Mouse (Mus musculus): Measurements from ENCODE around the gene Adam17.

GRCm38 (mm10) chr12:21277352-21277864 is 96.0 kb downstream of the Adam17 start:
- TF ChIP-seq POLR2A (IDR thresholded peaks at IDR 0.05; ENCODE audit: extremely low read depth, insufficient read depth, low read length) (no peak), CTCF (IDR thresholded peaks at IDR 0.05; ENCODE audit: extremely low read depth, insufficient read depth, low read length) (no peak)

Measured in cortical plate, adult 2 months (tissue).